Mouse (Mus musculus): Measurements from ENCODE around the gene Birc6.

DNA sequence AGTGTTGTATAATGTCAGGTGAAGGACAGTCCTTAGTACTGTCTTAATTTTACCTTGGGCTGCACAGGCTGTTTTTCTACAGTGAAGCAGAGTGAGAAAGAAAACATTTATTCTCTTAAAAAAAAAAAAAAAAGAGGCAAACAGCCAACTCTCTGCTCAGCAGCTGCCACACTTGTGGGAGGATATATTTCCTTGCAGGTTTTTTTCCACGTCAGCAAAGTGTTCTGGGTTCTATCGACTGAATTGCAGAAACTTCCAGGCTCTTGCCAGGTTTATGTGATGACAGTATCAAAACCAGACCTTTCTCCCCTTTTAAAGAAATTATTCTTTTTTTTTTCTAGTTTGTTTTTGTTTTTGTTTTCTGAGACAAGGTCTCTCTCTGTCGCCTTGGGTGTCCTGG is 188.5 kb downstream of the Birc6 start:
- TF ChIP-seq CTCF (IDR thresholded peaks at IDR 0.05; ENCODE audit: insufficient read depth, low read depth, low read length) (no peak), POLR2A (IDR thresholded peaks at IDR 0.05; ENCODE audit: insufficient read depth, low read depth, low read length) (no peak)
